Mouse (Mus musculus) ES-Bruce4 (cell line): ENCODE results near the gene Efna1.

Experiments used
- EP300 ChIP-seq: IDR thresholded peaks from 2 replicates; pipeline ENCODE4 v1.6.1; 2011; ENCODE audit warnings: low read depth, low read length; ENCODE audit not compliant: insufficient read depth
- POLR2A ChIP-seq: IDR thresholded peaks from one replicate; pipeline ENCODE4 v1.8.1; 2011; ENCODE audit warnings: low read length; ENCODE audit not compliant: insufficient read depth

- TF ChIP-seq POLR2A (no peak), EP300 (no peak)
Observed at GRCm38 (mm10) chr3:89300071-89300470, 19.1 kb upstream of the Efna1 start.
